Mouse (Mus musculus): ENCODE data around the gene Dnajb6.
"Not testable (repeated sequence)": the region's sequence is repeated elsewhere in the genome, so short reads cannot be mapped to it uniquely, and the experiment has no call there.

Gene Dnajb6

GRCm38 (mm10) chr5:29735557-29736061, at the start of gene Dnajb6, which contains the start of gene Gm5129:
Gene Dnajb6, plus strand, starts transcription at chr5:29735688.
Gene Gm5129, minus strand, starts transcription at chr5:29735936.
- DNase-seq, result peak; percentile 98

GRCm38 (mm10) chr5:29687671-29688070, 47.8 kb upstream of the Dnajb6 start:
- DNase-seq, result peak; percentile 48

DNA sequence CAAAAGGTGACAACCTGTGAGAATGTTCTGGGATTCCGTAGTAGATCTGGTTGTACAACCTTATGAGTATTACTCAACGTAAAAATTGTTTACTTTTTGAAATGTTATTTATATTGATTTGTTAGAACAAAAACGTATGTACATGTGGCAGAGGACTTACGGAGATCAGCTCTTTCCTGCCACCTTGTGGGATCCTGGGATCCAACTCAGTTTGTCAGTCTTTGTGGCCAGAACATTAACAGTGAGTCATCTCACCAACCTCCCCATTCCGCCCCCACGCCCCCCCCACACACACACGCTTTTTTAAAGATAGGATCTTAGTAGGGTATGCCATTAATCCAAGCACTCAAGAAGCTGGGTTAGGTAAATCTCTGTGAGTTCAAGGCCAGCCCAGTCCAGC, 47.1 kb upstream of the Dnajb6 start:
- no peak for DNase-seq

- no peak for DNase-seq
These were observed 37.0 kb upstream of the Dnajb6 start for GRCm38 (mm10) chr5:29698493-29698892.

GRCm38 (mm10) chr5:29699520-29700202, 35.8 kb upstream of the Dnajb6 start:
- DNase-seq, result no peak

DNA sequence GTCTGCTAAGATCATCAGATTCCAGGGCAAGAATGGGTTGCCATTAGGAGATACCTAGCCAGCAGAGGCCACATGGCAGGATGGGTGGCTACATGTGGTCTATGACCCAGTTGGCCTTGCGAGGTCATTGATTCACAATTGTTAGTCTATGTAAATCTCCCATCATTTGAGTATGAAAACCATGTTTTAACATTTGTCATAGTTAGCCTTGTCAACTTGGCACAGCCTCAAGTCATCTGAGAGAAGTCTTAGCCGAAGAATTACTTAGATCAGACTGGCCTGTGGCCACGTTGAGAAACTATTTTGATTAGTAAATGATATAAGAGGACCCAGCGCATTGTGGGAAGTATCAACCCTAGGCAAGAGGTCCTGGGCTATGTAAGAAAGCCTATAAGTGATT, 28.2 kb upstream of the Dnajb6 start:
- no peak for DNase-seq

DNA sequence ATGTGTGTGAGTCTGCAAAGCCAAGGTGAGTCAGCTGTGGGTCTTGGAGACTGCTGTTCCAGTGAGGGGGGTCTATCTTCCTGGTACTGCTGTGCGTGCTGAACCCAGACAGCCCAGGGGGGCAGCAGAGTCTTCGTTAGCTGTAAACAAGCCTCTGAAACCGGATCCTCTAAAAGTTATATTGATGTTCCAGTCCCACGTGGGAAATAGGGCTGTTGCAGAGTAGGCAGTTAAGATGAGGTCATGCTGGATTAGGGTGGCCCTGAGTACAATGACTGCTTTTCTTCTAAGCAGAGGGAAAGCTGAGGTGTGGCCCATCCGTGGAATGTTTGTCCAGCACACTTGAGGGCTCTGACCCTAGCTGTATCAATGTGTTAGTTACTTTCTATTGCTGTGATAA, 27.2 kb upstream of the Dnajb6 start:
- no peak for DNase-seq

GRCm38 (mm10) chr5:29711631-29712030, 23.9 kb upstream of the Dnajb6 start:
- DNase-seq, result no peak

DNA sequence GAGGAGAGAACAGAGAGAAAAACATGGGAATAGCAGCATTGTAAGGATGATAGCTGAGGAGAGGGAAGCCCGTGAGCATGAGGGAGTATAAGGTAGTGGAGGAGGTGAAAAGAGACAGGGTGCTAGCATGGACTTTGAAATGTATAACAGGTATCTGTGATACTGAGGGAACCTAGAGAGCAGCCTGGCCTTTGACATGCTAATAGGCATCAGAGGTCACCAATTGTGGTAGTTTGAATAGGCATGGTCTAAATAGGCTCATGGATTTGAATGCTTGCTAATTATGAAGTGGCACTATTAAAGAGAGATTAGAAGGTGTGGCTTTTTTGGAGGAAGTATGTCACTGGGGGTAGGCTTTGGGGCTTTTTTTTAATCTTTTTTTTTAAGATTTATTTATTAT, 22.6 kb upstream of the Dnajb6 start:
- no peak for DNase-seq

GRCm38 (mm10) chr5:29721159-29721558, 14.3 kb upstream of the Dnajb6 start:
- DNase-seq, result no peak

GRCm38 (mm10) chr5:29725369-29725768, 10.1 kb upstream of the Dnajb6 start:
- DNase-seq, result no peak

GRCm38 (mm10) chr5:29726070-29726469, 9.4 kb upstream of the Dnajb6 start:
- DNase-seq, result not testable (repeated sequence)

- no peak for DNase-seq
These were observed 517 bp upstream of the Dnajb6 start for GRCm38 (mm10) chr5:29734831-29735510.

GRCm38 (mm10) chr5:29736073-29736900, 799 bp downstream of the Dnajb6 start:
- DNase-seq, result no peak

DNA sequence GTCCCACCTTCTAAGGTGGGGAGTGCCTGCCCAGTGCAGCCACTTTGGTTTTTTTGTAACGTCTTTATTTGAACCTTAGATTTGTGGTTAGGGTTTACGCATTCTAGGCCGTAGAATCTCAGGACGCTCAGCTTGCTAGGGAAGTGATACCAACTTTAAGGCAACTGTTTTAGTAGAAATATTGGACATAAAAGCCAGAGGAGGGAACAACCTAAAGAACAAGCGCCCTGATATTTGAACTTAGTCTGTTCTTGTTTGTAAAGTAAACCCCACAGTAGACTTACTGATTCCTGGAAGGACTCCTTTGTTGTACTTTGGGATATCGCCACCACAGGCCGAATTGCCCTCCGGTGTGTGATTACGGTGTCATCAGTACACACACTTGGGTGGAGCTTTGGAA, 1.5 kb downstream of the Dnajb6 start:
- DNase-seq, result no peak

DNA sequence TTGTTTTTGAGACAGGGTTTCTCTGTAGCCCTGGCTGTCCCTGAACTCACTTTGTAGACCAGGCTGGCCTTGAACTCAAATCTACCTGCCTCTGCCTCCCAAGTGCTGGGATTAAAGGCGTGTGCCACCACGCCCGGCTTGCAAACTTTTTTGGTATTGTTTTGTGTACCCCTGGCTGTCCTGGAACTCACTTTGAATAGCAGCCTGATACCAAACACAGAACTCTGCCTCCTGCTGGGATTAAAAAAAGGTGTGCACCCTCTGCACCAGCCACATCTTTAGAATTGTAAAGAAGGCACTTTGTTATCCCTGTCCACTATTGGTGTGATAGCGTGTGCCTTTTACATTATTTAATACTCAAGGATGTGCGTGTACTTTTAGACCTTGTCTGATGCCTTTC, 2.0 kb downstream of the Dnajb6 start:
- no peak for DNase-seq

GRCm38 (mm10) chr5:29738076-29738475, 2.6 kb downstream of the Dnajb6 start:
- DNase-seq, result no peak

DNA sequence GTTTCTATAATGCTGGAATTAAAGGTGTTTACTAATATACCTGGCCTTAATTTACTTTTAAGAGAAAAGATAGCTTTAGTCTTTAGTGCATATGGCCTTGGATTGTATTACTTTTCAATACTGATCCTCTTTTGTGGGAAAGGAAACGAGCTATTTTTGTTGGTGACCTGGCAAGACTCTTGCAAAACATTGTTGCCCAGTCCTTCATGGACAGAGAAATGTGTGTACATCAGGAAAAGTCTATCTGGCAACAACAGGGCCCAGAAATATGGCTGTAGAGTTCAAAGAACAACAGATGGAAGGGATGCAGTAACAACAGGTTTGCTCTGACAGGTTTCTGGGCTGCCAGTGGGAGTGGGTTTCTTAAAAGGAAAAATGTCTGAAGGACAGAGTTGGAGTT, 5.2 kb downstream of the Dnajb6 start:
- DNase-seq, result no peak

DNA sequence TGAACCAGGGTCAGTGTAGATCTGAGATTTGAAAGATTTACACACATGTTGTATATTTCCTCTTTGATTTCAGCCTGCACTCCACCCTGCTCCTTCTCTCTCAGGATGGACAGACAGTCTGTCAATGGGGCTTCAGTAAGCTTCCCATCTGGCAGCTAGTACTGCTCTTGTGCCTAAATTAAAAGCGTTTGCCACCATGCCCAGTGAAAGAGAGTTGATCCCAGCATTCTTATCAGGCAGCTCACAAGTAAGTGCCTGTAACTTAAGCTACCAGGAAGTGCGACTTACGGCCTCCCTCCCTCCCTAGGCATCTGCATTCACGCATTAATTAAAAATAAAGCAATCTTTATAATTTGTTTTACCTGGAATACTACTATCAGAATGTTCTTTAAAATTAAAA, 5.6 kb downstream of the Dnajb6 start:
- no peak for DNase-seq

GRCm38 (mm10) chr5:29747661-29748060, 12.2 kb downstream of the Dnajb6 start:
- no peak for DNase-seq

DNA sequence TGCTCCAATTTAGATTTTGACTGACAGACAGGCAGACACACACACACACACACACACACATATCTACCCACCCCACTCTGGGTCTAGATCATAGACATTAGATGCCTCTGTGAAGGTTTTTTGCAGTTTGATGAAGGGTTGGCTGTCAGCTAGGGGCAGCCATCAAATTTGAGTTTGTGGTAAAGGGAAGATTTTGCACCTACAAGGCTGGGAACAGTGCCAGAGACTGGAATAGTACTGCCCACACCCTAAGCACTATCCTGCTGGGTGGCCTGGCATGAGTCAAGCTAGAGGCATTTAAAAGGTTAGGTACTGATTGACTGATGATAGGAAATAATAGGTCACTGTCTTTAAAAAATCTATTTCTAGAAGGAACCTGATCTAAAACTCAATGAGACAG, 15.8 kb downstream of the Dnajb6 start:
- no peak for DNase-seq

DNA sequence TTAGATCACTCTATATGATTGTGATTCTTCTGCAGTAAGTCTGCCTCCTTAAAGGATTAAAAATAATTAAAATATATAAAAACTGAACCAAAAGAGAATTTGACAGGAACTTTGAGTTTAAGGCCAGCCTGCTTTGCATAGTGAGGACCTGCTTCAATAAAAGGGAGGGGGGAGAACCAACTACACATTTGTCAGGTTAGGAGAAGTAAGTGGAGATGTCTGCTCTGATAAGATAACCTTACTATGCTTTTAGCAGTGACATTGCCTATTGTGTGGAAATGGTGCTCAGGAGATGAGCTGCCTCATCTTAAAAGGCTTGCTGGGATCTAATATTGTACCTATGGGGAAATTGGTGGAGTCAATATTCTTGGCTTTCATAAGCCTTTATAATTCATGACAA, 17.4 kb downstream of the Dnajb6 start:
- DNase-seq, result no peak

DNA sequence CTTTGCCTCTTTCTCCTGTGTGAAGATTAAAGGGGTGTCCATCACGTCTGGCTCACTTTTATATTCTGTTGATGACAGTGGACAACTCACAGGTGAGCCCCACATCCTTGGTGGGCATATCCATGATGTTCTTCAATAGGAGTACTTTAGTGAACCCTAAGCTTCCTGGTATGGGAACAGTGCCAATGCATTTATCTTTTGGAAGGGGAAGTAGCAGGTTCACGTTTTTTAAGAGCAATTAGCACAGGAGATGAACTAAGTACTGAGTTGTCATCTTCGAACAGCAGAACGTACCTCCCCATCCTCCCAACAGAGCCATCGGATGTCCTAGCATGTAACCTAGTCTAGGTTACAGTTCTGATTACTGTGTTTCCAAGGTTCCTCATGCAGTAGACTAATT, 23.8 kb downstream of the Dnajb6 start:
- no peak for DNase-seq

DNA sequence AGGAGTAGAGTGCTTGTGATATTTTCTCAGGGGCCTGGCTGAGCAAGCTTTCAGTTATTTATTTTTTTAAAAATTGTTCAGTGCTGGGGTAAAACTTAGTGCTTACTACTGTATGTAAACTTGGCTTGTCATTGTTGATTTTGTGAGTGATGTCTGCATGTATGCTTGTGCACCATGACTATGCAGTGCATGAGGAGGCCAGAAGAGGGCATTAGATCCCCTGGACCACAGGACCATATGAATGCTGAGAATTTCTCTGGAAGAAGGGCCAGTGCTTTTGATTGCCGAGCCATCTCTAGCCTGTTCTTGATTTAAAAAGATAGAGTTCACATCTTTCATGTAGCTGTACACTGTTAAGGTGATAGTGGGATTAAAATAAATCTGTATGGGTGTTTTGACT, 35.4 kb downstream of the Dnajb6 start:
- DNase-seq, result no peak

All from lung, postnatal 14 days (tissue).